Mouse (Mus musculus): Measurements from ENCODE around the gene Akap2. TPM values are rescaled to one million over a fixed set of nuclear protein-coding genes. Genes with fewer than 3 reads are reported as not detected.
A peak's percentile ranks its signal among the peaks of the same experiment; 100 is the strongest.

Gene Akap2
- polyA plus RNA-seq (2015; fragmentation: Nextera tagmentation; extraction: Ambion mirVana), result 9.6 and 12.4 TPM in 2 replicates

DNA sequence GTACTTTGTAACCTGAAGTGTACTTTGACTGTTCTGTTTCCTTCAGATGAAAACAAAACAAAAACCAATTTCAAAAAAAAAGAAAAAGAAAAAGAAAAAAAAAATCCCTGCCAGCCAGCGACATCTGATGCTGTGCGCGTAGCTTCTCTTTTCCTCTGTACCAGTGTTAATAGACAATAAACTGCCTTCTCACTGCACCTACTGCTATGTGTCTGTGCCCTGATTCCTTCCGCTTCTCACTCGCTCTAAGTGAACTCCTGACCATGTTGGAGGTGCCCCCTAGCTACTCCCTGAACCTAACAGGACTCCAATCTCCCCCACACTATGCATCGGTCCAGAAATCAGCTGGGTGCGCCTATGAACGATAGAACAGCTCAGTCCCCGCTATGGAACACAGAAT lies at the start of gene Akap2:
Gene Akap2, plus strand, starts transcription at position 304 of the 400 bp plus-strand sequence.
- H3K36me3 ChIP-seq (ENCODE audit: control insufficient read depth, insufficient read depth), result no peaks in the 10 kb centered on the region
- no peak within 1 kb of the TSS for H3K4me2 ChIP-seq (replicated peaks; ENCODE audit: low read depth)
- no peaks in the 10 kb centered on the region for H3K27me3 ChIP-seq (replicated peaks; ENCODE audit: control insufficient read depth, insufficient read depth, low read length)
- ATAC-seq, result no peak
- TF ChIP-seq CTCF (IDR thresholded peaks at IDR 0.05; ENCODE audit: low read depth), result no peak
- H3K4me3 ChIP-seq (ENCODE audit: low read depth, low read length), result no peak within 1 kb of the TSS
- 82% methylated on average over 9 of the region's 9 CpGs for WGBS
- no peaks in the 10 kb centered on the region for H3K9me3 ChIP-seq (ENCODE audit: control insufficient read depth)
- H3K27ac ChIP-seq (ENCODE audit: low read depth, low read length), result no peak within 1 kb of the TSS
- H3K4me1 ChIP-seq (replicated peaks; ENCODE audit: control insufficient read depth, insufficient read depth, low read length), result no peaks in the 10 kb centered on the region
- no peak within 1 kb of the TSS for H3K9ac ChIP-seq (ENCODE audit: low read depth, low read length)

DNA sequence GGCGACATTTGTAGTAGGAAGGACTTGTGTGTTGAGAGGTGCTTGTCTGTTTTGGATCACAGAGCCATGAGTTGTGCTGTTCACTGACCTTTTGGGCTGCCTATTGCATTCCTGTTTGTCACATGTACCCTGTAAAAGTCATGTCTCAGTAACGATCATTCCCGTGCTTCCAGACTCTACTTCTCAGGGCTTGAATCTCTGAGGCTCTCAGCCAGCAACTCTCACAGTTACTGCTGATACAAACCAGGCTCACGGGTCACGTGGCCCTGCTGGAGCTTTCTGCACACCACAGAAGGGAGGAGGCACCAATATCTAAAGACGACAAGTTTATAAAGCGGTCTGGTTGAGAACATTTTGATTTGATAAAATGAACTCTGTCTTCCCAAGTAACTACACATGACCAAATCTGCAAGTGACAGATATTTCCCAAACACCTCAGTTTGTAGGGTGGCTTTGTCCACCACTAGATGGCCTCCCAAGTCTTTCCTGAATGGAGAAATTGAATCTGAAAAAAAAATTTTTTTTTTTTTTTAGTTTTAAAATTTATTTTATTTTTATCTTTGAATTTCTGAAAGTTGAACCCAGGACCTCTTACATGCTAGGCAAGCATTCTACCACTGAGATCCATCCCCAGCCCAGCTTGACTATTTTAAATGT lies 46.5 kb upstream of the Akap2 start:
- ATAC-seq, result no peak
- TF ChIP-seq CTCF (IDR thresholded peaks at IDR 0.05; ENCODE audit: low read depth), result peak; percentile 68

DNA sequence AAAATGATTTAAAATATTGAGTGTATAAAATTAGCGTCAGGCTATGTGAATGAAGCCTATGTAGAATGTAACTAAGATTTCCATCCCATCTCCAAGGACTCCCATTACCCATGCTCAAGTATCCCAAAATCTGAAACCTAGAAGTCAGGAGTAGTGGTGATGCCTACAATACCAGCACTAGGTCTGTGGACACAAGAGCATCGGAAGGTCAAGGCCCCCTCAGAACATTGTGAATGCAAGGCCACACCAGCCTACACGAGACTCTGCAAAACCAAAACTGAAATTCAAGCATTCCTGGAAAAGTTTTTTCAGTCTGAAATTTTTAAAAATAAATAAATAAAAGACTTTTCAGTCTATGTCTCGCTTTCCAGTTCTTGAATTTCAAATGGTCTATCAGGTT lies 44.9 kb upstream of the Akap2 start:
- H3K4me2 ChIP-seq (replicated peaks; ENCODE audit: low read depth), result no peak overlapping the region
- no peak overlapping the region for H3K27ac ChIP-seq (ENCODE audit: low read depth, low read length)
- no peaks in the 10 kb centered on the region for H3K9me3 ChIP-seq (ENCODE audit: control insufficient read depth)
- TF ChIP-seq CTCF (IDR thresholded peaks at IDR 0.05; ENCODE audit: low read depth), result no peak
- peaks cover 5% of the 10 kb centered on the region; the same call in 1 of the 2 replicates for H3K27me3 ChIP-seq (replicated peaks; ENCODE audit: control insufficient read depth, insufficient read depth, low read length)
- H3K36me3 ChIP-seq (ENCODE audit: control insufficient read depth, insufficient read depth), result no peaks in the 10 kb centered on the region
- H3K9ac ChIP-seq (ENCODE audit: low read depth, low read length), result no peak overlapping the region
- 83% methylated on average over 4 of the region's 4 CpGs for WGBS
- ATAC-seq, result no peak
- H3K4me3 ChIP-seq (ENCODE audit: low read depth, low read length), result no peak overlapping the region
- H3K4me1 ChIP-seq (replicated peaks; ENCODE audit: control insufficient read depth, insufficient read depth, low read length), result 0 out of 2 replicates have a peak, but pooled peaks cover 3% of the 10 kb centered on the region

More for the DNA sequence above, 46.5 kb upstream of the Akap2 start:
- no peak overlapping the region for H3K4me2 ChIP-seq (replicated peaks; ENCODE audit: low read depth)
- peaks cover 5% of the 10 kb centered on the region; the same call in 1 of the 2 replicates for H3K27me3 ChIP-seq (replicated peaks; ENCODE audit: control insufficient read depth, insufficient read depth, low read length)
- H3K4me1 ChIP-seq (replicated peaks; ENCODE audit: control insufficient read depth, insufficient read depth, low read length), result 0 out of 2 replicates have a peak, but pooled peaks cover 3% of the 10 kb centered on the region
- H3K27ac ChIP-seq (ENCODE audit: low read depth, low read length), result no peak overlapping the region
- 47% methylated on average over 7 of the region's 7 CpGs for WGBS
- H3K36me3 ChIP-seq (ENCODE audit: control insufficient read depth, insufficient read depth), result no peaks in the 10 kb centered on the region
- H3K4me3 ChIP-seq (ENCODE audit: low read depth, low read length), result no peak overlapping the region
- H3K9me3 ChIP-seq (ENCODE audit: control insufficient read depth), result no peaks in the 10 kb centered on the region
- H3K9ac ChIP-seq (ENCODE audit: low read depth, low read length), result no peak overlapping the region

DNA sequence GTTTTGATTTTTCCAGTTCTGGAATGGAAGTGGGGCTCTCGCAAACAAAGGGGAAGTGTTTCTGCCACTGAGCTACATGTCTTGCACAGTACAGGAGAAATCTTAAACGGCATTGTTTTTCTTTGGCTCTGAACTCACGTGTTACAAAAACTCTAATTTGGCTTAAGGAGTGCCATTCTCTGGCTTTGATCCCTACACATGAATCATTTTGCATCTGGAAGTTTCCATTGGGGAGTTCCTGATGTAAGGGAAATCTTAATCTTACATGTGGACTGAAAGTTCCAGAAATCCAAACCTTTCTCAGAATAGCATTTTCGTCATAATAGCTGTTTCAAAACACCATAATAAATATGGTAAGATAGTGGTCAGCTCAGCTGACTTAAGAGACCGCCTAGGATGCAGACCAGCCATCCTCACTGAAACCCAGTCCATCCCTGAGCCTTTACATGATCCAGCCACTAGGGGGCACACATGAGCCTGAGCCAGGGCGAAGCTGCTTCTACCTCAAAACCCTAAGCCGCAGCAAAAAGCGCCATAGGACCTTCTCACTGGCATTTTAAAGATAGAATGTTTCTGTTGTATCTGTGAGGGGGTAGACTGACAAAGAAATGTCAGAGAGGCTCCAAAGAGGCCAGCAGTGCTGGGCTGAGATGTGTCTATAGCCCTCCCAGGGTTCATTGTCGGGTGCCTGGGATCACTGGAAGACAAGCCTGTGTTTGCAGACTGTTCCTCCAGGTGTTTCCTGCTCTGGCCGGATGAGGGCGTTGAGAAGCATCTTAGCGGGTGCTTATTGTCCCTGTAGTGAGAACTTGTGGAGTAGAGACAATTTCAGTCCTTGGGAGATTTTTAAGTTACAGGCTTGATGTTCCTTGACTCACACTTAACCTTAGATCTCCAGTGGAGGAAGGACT lies 44.2 kb upstream of the Akap2 start:
- H3K4me3 ChIP-seq (ENCODE audit: low read depth, low read length), result 0 out of 2 replicates have a peak overlapping the region, but pooled peaks have one; percentile 11
- no peak overlapping the region for H3K9ac ChIP-seq (ENCODE audit: low read depth, low read length)
- no peaks in the 10 kb centered on the region for H3K36me3 ChIP-seq (ENCODE audit: control insufficient read depth, insufficient read depth)
- peak overlapping the region; percentile 54 for H3K4me2 ChIP-seq (replicated peaks; ENCODE audit: low read depth)
- TF ChIP-seq CTCF (IDR thresholded peaks at IDR 0.05; ENCODE audit: low read depth), result peak; percentile 96
- no peak overlapping the region; the same call in 1 of the 2 replicates for H3K27ac ChIP-seq (ENCODE audit: low read depth, low read length)
- no peaks in the 10 kb centered on the region for H3K9me3 ChIP-seq (ENCODE audit: control insufficient read depth)
- WGBS, result 18% methylated on average over 12 of the region's 12 CpGs
- peaks cover 5% of the 10 kb centered on the region; the same call in 1 of the 2 replicates for H3K27me3 ChIP-seq (replicated peaks; ENCODE audit: control insufficient read depth, insufficient read depth, low read length)
- no peak for ATAC-seq
- 0 out of 2 replicates have a peak, but pooled peaks cover 3% of the 10 kb centered on the region for H3K4me1 ChIP-seq (replicated peaks; ENCODE audit: control insufficient read depth, insufficient read depth, low read length)

GRCm38 (mm10) chr4:57674351-57674750 lies 43.1 kb upstream of the Akap2 start:
- ATAC-seq, result no peak
- peaks cover 5% of the 10 kb centered on the region; the same call in 1 of the 2 replicates for H3K27me3 ChIP-seq (replicated peaks; ENCODE audit: control insufficient read depth, insufficient read depth, low read length)
- H3K36me3 ChIP-seq (ENCODE audit: control insufficient read depth, insufficient read depth), result no peaks in the 10 kb centered on the region
- H3K27ac ChIP-seq (ENCODE audit: low read depth, low read length), result peak overlapping the region; percentile 57; the same call in 1 of the 2 replicates
- 0 out of 2 replicates have a peak, but pooled peaks cover 3% of the 10 kb centered on the region for H3K4me1 ChIP-seq (replicated peaks; ENCODE audit: control insufficient read depth, insufficient read depth, low read length)
- WGBS, result 71% methylated on average over 7 of the region's 7 CpGs
- no peak overlapping the region for H3K4me3 ChIP-seq (ENCODE audit: low read depth, low read length)
- H3K9ac ChIP-seq (ENCODE audit: low read depth, low read length), result no peak overlapping the region
- H3K9me3 ChIP-seq (ENCODE audit: control insufficient read depth), result no peaks in the 10 kb centered on the region
- peak overlapping the region; percentile 69; the same call in 1 of the 2 replicates for H3K4me2 ChIP-seq (replicated peaks; ENCODE audit: low read depth)
- TF ChIP-seq CTCF (IDR thresholded peaks at IDR 0.05; ENCODE audit: low read depth), result no peak

GRCm38 (mm10) chr4:57675387-57675786 lies 42.1 kb upstream of the Akap2 start:
- Histone ChIP-seq H3K27me3 (replicated peaks; ENCODE audit: control insufficient read depth, insufficient read depth, low read length) (peaks cover 5% of the 10 kb centered on the region; the same call in 1 of the 2 replicates), H3K4me3 (ENCODE audit: low read depth, low read length) (peak overlapping the region; percentile 33), H3K4me1 (replicated peaks; ENCODE audit: control insufficient read depth, insufficient read depth, low read length) (0 out of 2 replicates have a peak, but pooled peaks cover 3% of the 10 kb centered on the region), H3K27ac (ENCODE audit: low read depth, low read length) (no peak overlapping the region), H3K9ac (ENCODE audit: low read depth, low read length) (no peak overlapping the region), H3K36me3 (ENCODE audit: control insufficient read depth, insufficient read depth) (no peaks in the 10 kb centered on the region), H3K4me2 (replicated peaks; ENCODE audit: low read depth) (peak overlapping the region; percentile 69), H3K9me3 (ENCODE audit: control insufficient read depth) (no peaks in the 10 kb centered on the region)
- no peak for TF ChIP-seq CTCF (IDR thresholded peaks at IDR 0.05; ENCODE audit: low read depth)
- whole genome bisulfite sequencing, result 2% methylated on average over 13 of the region's 13 CpGs
- peak; percentile 60 for ATAC-seq
